Mouse (Mus musculus) liver, embryonic 12.5 days (tissue): ENCODE measurements around the gene Ube2r2. TPM values are rescaled to one million over a fixed set of nuclear protein-coding genes. Genes with fewer than 3 reads are reported as not detected.

Source experiments
- ATAC-seq: fragments of 200-750 bp; cut with Nextera tagmentation; 2 replicates; pipeline ENCODE4 v1.8.0; 2017; ENCODE audit warnings: moderate number of reproducible peaks, mild to moderate bottlenecking, moderate library complexity
- H3K27ac ChIP-seq: fragments of 300-500 bp; sonication (generic); 2 replicates; pipeline ENCODE4 v1.5.1; 2016; ENCODE audit warnings: mild to moderate bottlenecking
- H3K27me3 ChIP-seq: fragments of 300-500 bp; sonication (generic); replicated peaks from 2 replicates; pipeline ENCODE4 v1.6.1; 2016; ENCODE audit warnings: mild to moderate bottlenecking, moderate library complexity
- H3K36me3 ChIP-seq: fragments of 300-500 bp; sonication (generic); 2 replicates; pipeline ENCODE4 v1.6.1; 2016; ENCODE audit warnings: mild to moderate bottlenecking, moderate library complexity
- H3K4me1 ChIP-seq: fragments of 300-500 bp; sonication (generic); 2 replicates; pipeline ENCODE4 v1.6.1; 2016
- H3K4me2 ChIP-seq: fragments of 300-500 bp; sonication (generic); 2 replicates; pipeline ENCODE4 v1.6.1; 2016; ENCODE audit warnings: mild to moderate bottlenecking, moderate library complexity
- H3K4me3 ChIP-seq: fragments of 300-500 bp; sonication (generic); 2 replicates; pipeline ENCODE4 v1.5.1; 2016; ENCODE audit warnings: mild to moderate bottlenecking, moderate library complexity
- H3K9ac ChIP-seq: fragments of 300-500 bp; sonication (generic); 2 replicates; pipeline ENCODE4 v1.6.1; 2016; ENCODE audit warnings: mild to moderate bottlenecking, moderate library complexity
- H3K9me3 ChIP-seq: fragments of 300-500 bp; sonication (generic); replicated peaks from 2 replicates; pipeline ENCODE4 v1.6.1; 2016; ENCODE audit warnings: mild to moderate bottlenecking, moderate library complexity
- WGBS: fragments of 180-500 bp; shearing (Covaris S2); methylation state at CpG from one replicate; pipeline ENCODE4 v1.1.7; 2016; ENCODE audit not compliant: insufficient replicate concordance; 5-methylcytosine and 5-hydroxymethylcytosine counted together
- polyA plus RNA-seq: library from polyadenylated mRNA; unstranded; fragments of >200 nt; fragmentation: Nextera tagmentation; extraction: Ambion mirVana; gene quantifications from 2 replicates; pipeline ENCODE4 v1.2.1, GENCODE M21; 2016

Ube2r2 gene
- polyA plus RNA-seq, 1 experiment from 2014 or later = 39.9 TPM

GRCm38 (mm10) chr4:41097871-41098576 lies 37.5 kb upstream of the Ube2r2 start, which contains the start of gene Aqp3:
Aqp3 (minus strand) TSS chr4:41098183.
- Histone ChIP-seq H3K4me2 (peak within 1 kb of the TSS; percentile 86), H3K36me3 (peaks cover 19% of the 10 kb centered on the region), H3K4me1 (peaks cover 50% of the 10 kb centered on the region), H3K27ac (peak within 1 kb of the TSS; percentile 59), H3K9ac (peak within 1 kb of the TSS; percentile 74), H3K27me3 (peaks cover 86% of the 10 kb centered on the region), H3K4me3 (peak within 1 kb of the TSS; percentile 65), H3K9me3 (no peaks in the 10 kb centered on the region)
- 1% methylated on average over 42 of the region's 42 CpGs for WGBS
- ATAC-seq = peak; percentile 73

GRCm38 (mm10) chr4:41098577-41098951 lies 37.0 kb upstream of the Ube2r2 start:
- Histone ChIP-seq H3K4me1 (peaks cover 45% of the 10 kb centered on the region), H3K4me3 (peak overlapping the region; percentile 65), H3K9me3 (no peaks in the 10 kb centered on the region), H3K27ac (no peak overlapping the region), H3K36me3 (peaks cover 14% of the 10 kb centered on the region), H3K9ac (peak overlapping the region; percentile 74), H3K4me2 (peak overlapping the region; percentile 86), H3K27me3 (peaks cover 85% of the 10 kb centered on the region)
- no peak for ATAC-seq
- 24% methylated on average over 11 of the region's 11 CpGs for WGBS

- Histone ChIP-seq H3K9ac (no peak overlapping the region), H3K36me3 (no peaks in the 10 kb centered on the region), H3K27me3 (peaks cover 68% of the 10 kb centered on the region), H3K9me3 (no peaks in the 10 kb centered on the region), H3K4me2 (no peak overlapping the region), H3K4me3 (no peak overlapping the region), H3K4me1 (peaks cover 30% of the 10 kb centered on the region), H3K27ac (no peak overlapping the region)
- WGBS = 53% methylated on average over 1 of the region's 1 CpGs
- no peak for ATAC-seq
Observed at GRCm38 (mm10) chr4:41100986-41101385, 34.6 kb upstream of the Ube2r2 start.

GRCm38 (mm10) chr4:41102901-41103300 lies 32.6 kb upstream of the Ube2r2 start:
- H3K36me3 ChIP-seq = no peaks in the 10 kb centered on the region
- H3K4me3 ChIP-seq = no peak overlapping the region
- no peak for ATAC-seq
- H3K9me3 ChIP-seq = no peaks in the 10 kb centered on the region
- H3K27me3 ChIP-seq = peaks cover 55% of the 10 kb centered on the region
- peaks cover 10% of the 10 kb centered on the region for H3K4me1 ChIP-seq
- H3K27ac ChIP-seq = no peak overlapping the region
- H3K9ac ChIP-seq = no peak overlapping the region
- no peak overlapping the region for H3K4me2 ChIP-seq

GRCm38 (mm10) chr4:41107440-41107839 lies 28.1 kb upstream of the Ube2r2 start:
- no peak for ATAC-seq
- Histone ChIP-seq H3K9ac (no peak overlapping the region), H3K4me1 (peaks cover 7% of the 10 kb centered on the region; the same call in 1 of the 2 replicates), H3K36me3 (no peaks in the 10 kb centered on the region; the same call in 1 of the 2 replicates), H3K9me3 (no peaks in the 10 kb centered on the region), H3K4me2 (no peak overlapping the region), H3K4me3 (no peak overlapping the region), H3K27ac (no peak overlapping the region), H3K27me3 (peaks cover 15% of the 10 kb centered on the region)
- WGBS = 65% methylated on average over 4 of the region's 4 CpGs

GRCm38 (mm10) chr4:41108717-41109425 lies 26.7 kb upstream of the Ube2r2 start:
- no peak overlapping the region for H3K27ac ChIP-seq
- no peak for ATAC-seq
- no peak overlapping the region for H3K9ac ChIP-seq
- H3K9me3 ChIP-seq = no peaks in the 10 kb centered on the region
- H3K4me3 ChIP-seq = no peak overlapping the region
- H3K27me3 ChIP-seq = 0 out of 2 replicates have a peak, but pooled peaks cover 6% of the 10 kb centered on the region
- H3K36me3 ChIP-seq = peaks cover 3% of the 10 kb centered on the region
- WGBS = 54% methylated on average over 10 of the region's 10 CpGs
- H3K4me2 ChIP-seq = no peak overlapping the region
- peaks cover 7% of the 10 kb centered on the region; the same call in 1 of the 2 replicates for H3K4me1 ChIP-seq

- H3K36me3 ChIP-seq = peaks cover 59% of the 10 kb centered on the region
- H3K4me3 ChIP-seq = no peak overlapping the region
- H3K9me3 ChIP-seq = no peaks in the 10 kb centered on the region
- no peaks in the 10 kb centered on the region for H3K27me3 ChIP-seq
- H3K4me2 ChIP-seq = no peak overlapping the region
- 85% methylated on average over 9 of the region's 9 CpGs for WGBS
- H3K4me1 ChIP-seq = no peaks in the 10 kb centered on the region
- H3K9ac ChIP-seq = no peak overlapping the region
- no peak overlapping the region for H3K27ac ChIP-seq
- ATAC-seq = no peak
Observed at GRCm38 (mm10) chr4:41114358-41115070, 21.0 kb upstream of the Ube2r2 start.

- Histone ChIP-seq H3K9me3 (no peaks in the 10 kb centered on the region), H3K36me3 (peaks cover 65% of the 10 kb centered on the region), H3K4me2 (no peak overlapping the region), H3K4me3 (no peak overlapping the region), H3K9ac (no peak overlapping the region), H3K27me3 (no peaks in the 10 kb centered on the region), H3K4me1 (no peaks in the 10 kb centered on the region), H3K27ac (no peak overlapping the region)
- no peak for ATAC-seq
- 81% methylated on average over 6 of the region's 6 CpGs for WGBS
Observed at GRCm38 (mm10) chr4:41115074-41115473, 20.5 kb upstream of the Ube2r2 start.

GRCm38 (mm10) chr4:41115793-41116192 lies 19.8 kb upstream of the Ube2r2 start:
- Histone ChIP-seq H3K27me3 (no peaks in the 10 kb centered on the region), H3K4me3 (no peak overlapping the region), H3K4me1 (no peaks in the 10 kb centered on the region), H3K36me3 (peaks cover 72% of the 10 kb centered on the region), H3K4me2 (no peak overlapping the region), H3K27ac (peak overlapping the region; percentile 21; the same call in 1 of the 2 replicates), H3K9ac (no peak overlapping the region), H3K9me3 (no peaks in the 10 kb centered on the region)
- ATAC-seq = no peak
- 92% methylated on average over 15 of the region's 15 CpGs for WGBS

- ATAC-seq = no peak
- Histone ChIP-seq H3K27ac (no peak overlapping the region), H3K4me2 (no peak overlapping the region), H3K4me1 (no peaks in the 10 kb centered on the region), H3K36me3 (peaks cover 82% of the 10 kb centered on the region), H3K9me3 (no peaks in the 10 kb centered on the region), H3K27me3 (no peaks in the 10 kb centered on the region), H3K9ac (no peak overlapping the region), H3K4me3 (no peak overlapping the region)
- WGBS = 64% methylated on average over 3 of the region's 3 CpGs
Observed at GRCm38 (mm10) chr4:41116817-41117216, 18.7 kb upstream of the Ube2r2 start.

GRCm38 (mm10) chr4:41118706-41119292 lies 16.7 kb upstream of the Ube2r2 start:
- H3K4me3 ChIP-seq = no peak overlapping the region
- H3K27ac ChIP-seq = no peak overlapping the region
- H3K9ac ChIP-seq = no peak overlapping the region
- no peaks in the 10 kb centered on the region for H3K27me3 ChIP-seq
- peaks cover 95% of the 10 kb centered on the region for H3K36me3 ChIP-seq
- H3K4me1 ChIP-seq = peaks cover 11% of the 10 kb centered on the region
- H3K4me2 ChIP-seq = no peak overlapping the region
- peak; percentile 34; the same call in 1 of the 2 replicates for ATAC-seq
- H3K9me3 ChIP-seq = no peaks in the 10 kb centered on the region
- 67% methylated on average over 11 of the region's 11 CpGs for WGBS
